Mouse (Mus musculus): Measurements from ENCODE around the gene Afap1l2. TPM values are rescaled to one million over a fixed set of nuclear protein-coding genes. Genes with fewer than 3 reads are reported as not detected.

Afap1l2 gene
- polyA plus RNA-seq, 1 experiment, result 7.6 TPM

DNA sequence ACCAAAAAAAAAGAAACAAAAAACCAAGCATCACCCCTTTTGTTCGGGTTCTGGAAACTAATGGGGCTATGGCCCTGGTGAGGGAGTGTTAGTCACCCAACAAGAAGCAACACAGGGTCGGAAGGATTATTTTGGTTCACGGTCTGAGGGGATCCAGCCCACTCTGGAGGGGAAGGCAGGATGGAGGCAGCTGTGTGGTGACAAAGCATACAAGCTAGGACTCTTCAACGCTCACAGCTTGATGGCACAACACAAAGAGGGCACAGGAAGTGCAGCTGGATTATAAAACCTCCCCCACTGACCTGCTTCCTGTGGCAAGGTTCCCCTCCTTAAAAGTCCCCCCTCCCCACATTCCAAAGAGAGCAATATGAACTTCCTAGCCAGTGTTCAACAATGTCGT, 44.2 kb downstream of the Afap1l2 start:
- H3K27me3 ChIP-seq (ENCODE audit: control insufficient read depth, insufficient read depth, low read length), result no peaks in the 10 kb centered on the region
- DNase-seq (ENCODE audit: low read depth in 1 of 2, low spot score in 2 of 2), result no peak
- no peaks in the 10 kb centered on the region for H3K4me1 ChIP-seq (ENCODE audit: control insufficient read depth, insufficient read depth, insufficient read length)
- no peak overlapping the region for H3K4me3 ChIP-seq (ENCODE audit: extremely low read depth, insufficient read depth, insufficient read length)
- H3K36me3 ChIP-seq (ENCODE audit: control insufficient read depth, insufficient read depth, low read length), result no peaks in the 10 kb centered on the region
- TF ChIP-seq POLR2A (IDR thresholded peaks at IDR 0.05; ENCODE audit: low read depth, low read length) (no peak), CTCF (IDR thresholded peaks at IDR 0.05; ENCODE audit: extremely low read depth, insufficient read depth, insufficient read length, insufficient replicate concordance) (no peak)
- H3K27ac ChIP-seq (ENCODE audit: insufficient read depth, low read length), result no peak overlapping the region
- WGBS, result 49% methylated on average over 5 of the region's 5 CpGs

DNA sequence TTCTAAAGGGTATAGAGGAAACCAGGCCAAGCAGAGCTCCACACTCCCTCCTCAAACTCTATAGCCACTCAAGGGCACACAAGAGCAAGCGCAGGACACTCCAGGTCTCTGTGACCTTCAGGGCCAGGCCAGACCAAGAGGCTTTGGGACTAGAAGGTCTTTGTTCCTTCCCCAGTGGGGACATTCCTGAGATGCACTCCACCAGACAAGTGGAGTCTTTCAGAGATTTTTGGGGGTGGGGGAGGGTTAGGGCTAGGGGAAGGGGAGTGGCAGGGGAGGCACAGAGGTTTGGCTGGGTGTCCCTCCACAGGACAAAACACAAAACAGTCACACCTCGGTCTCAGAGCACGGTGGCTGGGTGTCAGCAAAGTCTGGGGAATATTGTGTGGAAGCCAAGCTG, 48.4 kb downstream of the Afap1l2 start:
- TF ChIP-seq POLR2A (IDR thresholded peaks at IDR 0.05; ENCODE audit: low read depth, low read length) (no peak), CTCF (IDR thresholded peaks at IDR 0.05; ENCODE audit: extremely low read depth, insufficient read depth, insufficient read length, insufficient replicate concordance) (no peak)
- H3K36me3 ChIP-seq (ENCODE audit: control insufficient read depth, insufficient read depth, low read length), result no peaks in the 10 kb centered on the region
- H3K4me3 ChIP-seq (ENCODE audit: extremely low read depth, insufficient read depth, insufficient read length), result no peak overlapping the region
- H3K27me3 ChIP-seq (ENCODE audit: control insufficient read depth, insufficient read depth, low read length), result no peaks in the 10 kb centered on the region
- no peak for DNase-seq (ENCODE audit: low read depth in 1 of 2, low spot score in 2 of 2)
- no peaks in the 10 kb centered on the region; the same call in 1 of the 2 replicates for H3K4me1 ChIP-seq (ENCODE audit: control insufficient read depth, insufficient read depth, insufficient read length)
- H3K27ac ChIP-seq (ENCODE audit: insufficient read depth, low read length), result no peak overlapping the region
- 85% methylated on average over 3 of the region's 3 CpGs for WGBS

DNA sequence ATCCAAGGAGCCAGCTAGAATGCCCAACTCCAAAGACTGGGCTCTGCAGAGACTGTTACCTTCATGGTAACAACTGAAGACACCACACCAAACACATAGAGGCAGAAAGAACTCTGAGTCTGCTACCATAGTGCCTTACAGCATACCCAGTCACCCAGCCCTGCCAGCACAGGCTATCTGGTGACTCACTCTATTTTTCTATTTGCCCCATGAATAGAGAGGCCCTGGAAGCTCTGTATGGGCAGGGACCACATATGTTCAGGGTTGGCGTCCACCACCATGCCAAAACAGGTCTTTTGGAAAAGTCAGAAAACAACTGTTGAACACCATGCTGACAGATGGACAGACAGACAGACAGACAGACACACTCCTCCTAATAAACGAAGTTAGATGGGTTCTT, 49.0 kb downstream of the Afap1l2 start:
- no peak for DNase-seq (ENCODE audit: low read depth in 1 of 2, low spot score in 2 of 2)
- H3K4me3 ChIP-seq (ENCODE audit: extremely low read depth, insufficient read depth, insufficient read length), result no peak overlapping the region
- 79% methylated on average over 2 of the region's 2 CpGs for WGBS
- H3K4me1 ChIP-seq (ENCODE audit: control insufficient read depth, insufficient read depth, insufficient read length), result no peaks in the 10 kb centered on the region; the same call in 1 of the 2 replicates
- TF ChIP-seq CTCF (IDR thresholded peaks at IDR 0.05; ENCODE audit: extremely low read depth, insufficient read depth, insufficient read length, insufficient replicate concordance) (no peak), POLR2A (IDR thresholded peaks at IDR 0.05; ENCODE audit: low read depth, low read length) (no peak)
- H3K27ac ChIP-seq (ENCODE audit: insufficient read depth, low read length), result no peak overlapping the region
- no peaks in the 10 kb centered on the region for H3K36me3 ChIP-seq (ENCODE audit: control insufficient read depth, insufficient read depth, low read length)
- no peaks in the 10 kb centered on the region for H3K27me3 ChIP-seq (ENCODE audit: control insufficient read depth, insufficient read depth, low read length)

GRCm38 (mm10) chr19:56958582-56959021, 49.4 kb downstream of the Afap1l2 start:
- TF ChIP-seq POLR2A (IDR thresholded peaks at IDR 0.05; ENCODE audit: low read depth, low read length), result no peak
- no peak for TF ChIP-seq CTCF (IDR thresholded peaks at IDR 0.05; ENCODE audit: extremely low read depth, insufficient read depth, insufficient read length, insufficient replicate concordance)
- Histone ChIP-seq H3K4me1 (ENCODE audit: control insufficient read depth, insufficient read depth, insufficient read length) (no peaks in the 10 kb centered on the region; the same call in 1 of the 2 replicates), H3K36me3 (ENCODE audit: control insufficient read depth, insufficient read depth, low read length) (no peaks in the 10 kb centered on the region), H3K27ac (ENCODE audit: insufficient read depth, low read length) (no peak overlapping the region), H3K27me3 (ENCODE audit: control insufficient read depth, insufficient read depth, low read length) (no peaks in the 10 kb centered on the region), H3K4me3 (ENCODE audit: extremely low read depth, insufficient read depth, insufficient read length) (no peak overlapping the region)
- no peak for DNase-seq (ENCODE audit: low read depth in 1 of 2, low spot score in 2 of 2)
- WGBS, result 79% methylated on average over 6 of the region's 6 CpGs

DNA sequence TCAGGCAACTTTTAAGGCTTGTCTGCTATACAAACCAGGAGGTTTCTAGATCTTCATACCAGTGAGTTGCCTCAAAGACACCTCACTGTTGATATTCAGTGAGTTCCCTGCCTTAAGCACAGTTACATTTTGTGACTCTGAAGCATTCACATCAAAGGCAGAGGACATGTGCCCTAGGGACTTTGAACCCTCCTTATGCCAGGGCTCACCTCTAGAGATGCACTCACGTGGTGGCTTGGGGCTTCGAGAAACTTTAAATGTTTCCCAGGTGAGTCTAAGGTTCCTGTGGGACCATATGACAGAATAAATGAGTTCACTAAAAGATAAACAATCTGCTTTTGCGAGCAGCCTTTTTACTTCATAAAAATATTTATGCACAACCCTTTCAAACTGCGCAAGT, 50.0 kb downstream of the Afap1l2 start:
- no peak for DNase-seq (ENCODE audit: low read depth in 1 of 2, low spot score in 2 of 2)
- no peak overlapping the region for H3K4me3 ChIP-seq (ENCODE audit: extremely low read depth, insufficient read depth, insufficient read length)
- H3K4me1 ChIP-seq (ENCODE audit: control insufficient read depth, insufficient read depth, insufficient read length), result no peaks in the 10 kb centered on the region; the same call in 1 of the 2 replicates
- no peak overlapping the region for H3K27ac ChIP-seq (ENCODE audit: insufficient read depth, low read length)
- H3K36me3 ChIP-seq (ENCODE audit: control insufficient read depth, insufficient read depth, low read length), result no peaks in the 10 kb centered on the region
- no peaks in the 10 kb centered on the region for H3K27me3 ChIP-seq (ENCODE audit: control insufficient read depth, insufficient read depth, low read length)
- TF ChIP-seq CTCF (IDR thresholded peaks at IDR 0.05; ENCODE audit: extremely low read depth, insufficient read depth, insufficient read length, insufficient replicate concordance) (no peak), POLR2A (IDR thresholded peaks at IDR 0.05; ENCODE audit: low read depth, low read length) (no peak)
- 89% methylated on average over 4 of the region's 4 CpGs for WGBS

DNA sequence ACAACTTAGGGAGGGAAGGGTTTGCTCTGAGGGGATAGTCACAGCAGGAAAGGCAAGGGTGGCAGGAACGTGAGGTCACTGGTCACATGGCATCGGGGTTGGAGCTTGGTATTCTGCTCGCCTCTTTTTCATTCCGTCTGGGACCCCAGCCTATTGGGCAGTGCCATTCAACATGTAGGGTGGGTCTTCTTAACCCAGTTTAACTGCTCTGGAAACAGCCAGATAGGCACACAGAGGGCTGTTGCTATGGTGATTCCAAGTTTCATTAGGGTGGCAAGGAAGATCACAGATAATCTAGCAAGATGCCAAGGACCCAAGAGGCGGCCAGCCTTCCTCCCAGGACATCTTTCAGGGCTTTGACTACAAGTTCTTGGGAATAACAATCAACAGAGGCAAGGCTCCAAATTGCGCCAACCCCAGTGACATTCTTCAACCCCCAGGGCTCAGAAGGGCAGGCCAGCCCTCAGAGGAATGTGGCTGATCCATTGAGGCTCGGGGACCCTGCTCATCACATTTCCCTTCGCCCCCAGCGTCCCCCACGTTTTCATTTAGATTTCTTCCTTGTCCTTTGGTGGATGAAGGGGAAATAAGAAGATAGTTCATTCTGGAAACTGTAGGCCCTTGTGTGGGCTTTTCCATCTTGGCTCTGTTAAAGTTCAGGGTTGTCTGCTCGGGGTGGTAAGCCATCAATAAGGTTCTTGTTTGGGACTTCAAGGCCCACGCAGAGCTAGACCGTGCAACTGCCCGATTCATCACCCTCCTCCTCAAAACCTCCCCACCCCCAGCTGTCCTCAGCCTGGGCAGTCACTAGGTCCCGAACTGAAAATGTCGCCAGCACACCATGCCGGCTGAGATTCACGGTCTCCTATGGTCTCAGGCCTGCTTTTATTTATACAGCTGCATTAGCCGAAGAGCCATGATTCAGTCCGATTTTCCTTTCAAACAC, 52.2 kb downstream of the Afap1l2 start:
- WGBS, result 87% methylated on average over 20 of the region's 20 CpGs
- H3K36me3 ChIP-seq (ENCODE audit: control insufficient read depth, insufficient read depth, low read length), result no peaks in the 10 kb centered on the region
- H3K27me3 ChIP-seq (ENCODE audit: control insufficient read depth, insufficient read depth, low read length), result no peaks in the 10 kb centered on the region
- no peak overlapping the region for H3K27ac ChIP-seq (ENCODE audit: insufficient read depth, low read length)
- no peaks in the 10 kb centered on the region; the same call in 1 of the 2 replicates for H3K4me1 ChIP-seq (ENCODE audit: control insufficient read depth, insufficient read depth, insufficient read length)
- TF ChIP-seq CTCF (IDR thresholded peaks at IDR 0.05; ENCODE audit: extremely low read depth, insufficient read depth, insufficient read length, insufficient replicate concordance), result no peak
- TF ChIP-seq POLR2A (IDR thresholded peaks at IDR 0.05; ENCODE audit: low read depth, low read length), result no peak
- no peak overlapping the region for H3K4me3 ChIP-seq (ENCODE audit: extremely low read depth, insufficient read depth, insufficient read length)
- no peak for DNase-seq (ENCODE audit: low read depth in 1 of 2, low spot score in 2 of 2)

- Histone ChIP-seq H3K4me1 (ENCODE audit: control insufficient read depth, insufficient read depth, insufficient read length) (no peaks in the 10 kb centered on the region; the same call in 1 of the 2 replicates), H3K4me3 (ENCODE audit: extremely low read depth, insufficient read depth, insufficient read length) (no peak overlapping the region), H3K36me3 (ENCODE audit: control insufficient read depth, insufficient read depth, low read length) (no peaks in the 10 kb centered on the region), H3K27ac (ENCODE audit: insufficient read depth, low read length) (no peak overlapping the region), H3K27me3 (ENCODE audit: control insufficient read depth, insufficient read depth, low read length) (no peaks in the 10 kb centered on the region)
- no peak for DNase-seq (ENCODE audit: low read depth in 1 of 2, low spot score in 2 of 2)
- 85% methylated on average over 13 of the region's 13 CpGs for WGBS
- TF ChIP-seq CTCF (IDR thresholded peaks at IDR 0.05; ENCODE audit: extremely low read depth, insufficient read depth, insufficient read length, insufficient replicate concordance), result no peak
These were observed 53.2 kb downstream of the Afap1l2 start for GRCm38 (mm10) chr19:56954857-56955256.
